Mouse (Mus musculus) testis, adult 2 months (tissue): ENCODE measurements around the gene Cmya5. TPM values are rescaled to one million over a fixed set of nuclear protein-coding genes. Genes with fewer than 3 reads are reported as not detected.

Source experiments
- H3K27ac ChIP-seq: fragments of 200-500 bp; 2 replicates; pipeline ENCODE4 v1.5.1; 2012; ENCODE audit warnings: low read depth, low read length; ENCODE audit not compliant: control insufficient read depth, insufficient read depth
- H3K27me3 ChIP-seq: fragments of 200-500 bp; 2 replicates; pipeline ENCODE4 v1.6.1; 2012; ENCODE audit warnings: mild to moderate bottlenecking, low read length, moderate library complexity; ENCODE audit not compliant: control insufficient read depth, insufficient read depth
- H3K36me3 ChIP-seq: fragments of 200-500 bp; 2 replicates; pipeline ENCODE4 v1.6.1; 2012; ENCODE audit warnings: mild to moderate bottlenecking, low read length; ENCODE audit not compliant: control insufficient read depth, insufficient read depth
- H3K4me1 ChIP-seq: fragments of 200-500 bp; 2 replicates; pipeline ENCODE4 v1.6.1; 2012; ENCODE audit warnings: low read length; ENCODE audit not compliant: control insufficient read depth, insufficient read depth
- H3K4me3 ChIP-seq: fragments of 200-500 bp; 2 replicates; pipeline ENCODE4 v1.5.1; 2012; ENCODE audit warnings: low read depth, mild to moderate bottlenecking, low read length, moderate library complexity, mixed read lengths; ENCODE audit not compliant: control insufficient read depth
- CTCF ChIP-seq: fragments of 200-500 bp; IDR thresholded peaks from 2 replicates; pipeline ENCODE4 v1.5.1; 2012; ENCODE audit warnings: low read depth, mild to moderate bottlenecking, inconsistent platforms, low read length, moderate library complexity; ENCODE audit not compliant: control insufficient read depth, insufficient read depth, insufficient replicate concordance
- POLR2A ChIP-seq: fragments of 200-500 bp; IDR thresholded peaks from 2 replicates; pipeline ENCODE4 v1.6.1; 2012; ENCODE audit warnings: low read depth, mild to moderate bottlenecking, inconsistent platforms, low read length, moderate library complexity; ENCODE audit not compliant: control insufficient read depth
- polyA plus RNA-seq: library from polyadenylated mRNA; depleted of rRNA; stranded (reverse); fragments of >200 nt; gene quantifications from 2 replicates; pipeline ENCODE4 v1.2.3, GENCODE M21; 2012

The Cmya5 gene
- polyA plus RNA-seq, 1 experiment = 0.02 TPM

GRCm38 (mm10) chr13:93138059-93138458 is 6.5 kb downstream of the Cmya5 start:
- Histone ChIP-seq H3K27me3 (no peaks in the 10 kb centered on the region), H3K4me3 (no peak overlapping the region), H3K4me1 (no peaks in the 10 kb centered on the region), H3K27ac (no peak overlapping the region), H3K36me3 (no peaks in the 10 kb centered on the region)
- TF ChIP-seq POLR2A (no peak), CTCF (no peak)

GRCm38 (mm10) chr13:93137098-93137497 is 7.4 kb downstream of the Cmya5 start:
- H3K36me3 ChIP-seq = no peaks in the 10 kb centered on the region
- H3K4me1 ChIP-seq = no peaks in the 10 kb centered on the region
- H3K27me3 ChIP-seq = no peaks in the 10 kb centered on the region
- TF ChIP-seq CTCF = no peak
- TF ChIP-seq POLR2A = no peak
- no peak overlapping the region for H3K27ac ChIP-seq
- no peak overlapping the region for H3K4me3 ChIP-seq

- H3K4me3 ChIP-seq = no peak overlapping the region
- no peaks in the 10 kb centered on the region for H3K4me1 ChIP-seq
- H3K36me3 ChIP-seq = no peaks in the 10 kb centered on the region
- no peaks in the 10 kb centered on the region for H3K27me3 ChIP-seq
- TF ChIP-seq CTCF = no peak
- TF ChIP-seq POLR2A = no peak
- no peak overlapping the region for H3K27ac ChIP-seq
These were observed 8.3 kb downstream of the Cmya5 start for GRCm38 (mm10) chr13:93136251-93136650.

GRCm38 (mm10) chr13:93135501-93135900 is 9.0 kb downstream of the Cmya5 start:
- no peaks in the 10 kb centered on the region for H3K36me3 ChIP-seq
- H3K27ac ChIP-seq = no peak overlapping the region
- TF ChIP-seq POLR2A (no peak), CTCF (no peak)
- H3K4me3 ChIP-seq = no peak overlapping the region
- H3K4me1 ChIP-seq = no peaks in the 10 kb centered on the region
- H3K27me3 ChIP-seq = no peaks in the 10 kb centered on the region

- Histone ChIP-seq H3K4me3 (no peak overlapping the region), H3K36me3 (no peaks in the 10 kb centered on the region), H3K27ac (no peak overlapping the region), H3K27me3 (no peaks in the 10 kb centered on the region), H3K4me1 (no peaks in the 10 kb centered on the region; the same call in 1 of the 2 replicates)
- TF ChIP-seq POLR2A (no peak), CTCF (no peak)
These were observed 13.8 kb downstream of the Cmya5 start for GRCm38 (mm10) chr13:93130674-93131073.

GRCm38 (mm10) chr13:93128961-93129360 is 15.6 kb downstream of the Cmya5 start:
- Histone ChIP-seq H3K4me3 (no peak overlapping the region), H3K36me3 (no peaks in the 10 kb centered on the region), H3K27me3 (no peaks in the 10 kb centered on the region), H3K4me1 (no peaks in the 10 kb centered on the region; the same call in 1 of the 2 replicates), H3K27ac (no peak overlapping the region)
- no peak for TF ChIP-seq CTCF
- no peak for TF ChIP-seq POLR2A

- Histone ChIP-seq H3K27me3 (no peaks in the 10 kb centered on the region), H3K36me3 (no peaks in the 10 kb centered on the region), H3K27ac (no peak overlapping the region), H3K4me1 (no peaks in the 10 kb centered on the region; the same call in 1 of the 2 replicates), H3K4me3 (no peak overlapping the region)
- TF ChIP-seq CTCF (no peak), POLR2A (no peak)
These were observed 16.2 kb downstream of the Cmya5 start for GRCm38 (mm10) chr13:93128111-93128860.
